Mouse (Mus musculus) effector memory CD4-positive, alpha-beta T cell, adult 7 months (primary cell): Measurements from ENCODE around the gene Vipr2. TPM values are rescaled to one million over a fixed set of nuclear protein-coding genes. Genes with fewer than 3 reads are reported as not detected.

Experiments used
- polyA plus RNA-seq: library from polyadenylated mRNA; unstranded; fragments of 100-300 nt; shearing (Covaris generic); gene quantifications from one replicate; pipeline ENCODE4 v1.2.1, GENCODE M21; 2017

The Vipr2 gene
- not detected for polyA plus RNA-seq

GRCm38 (mm10) chr12:116077074-116077854, at the start of gene Vipr2:
Gene Vipr2, plus strand, starts transcription at chr12:116077726.

GRCm38 (mm10) chr12:116047440-116048377, 29.8 kb upstream of the Vipr2 start, which contains the start of gene Zfp386:
Gene Zfp386, plus strand, starts transcription at chr12:116047724.

Other genes starting within 250 kb of the Vipr2 start
- 22.4 TPM for gene Zfp386, start 30.0 kb upstream of the Vipr2 start, polyA plus RNA-seq
- 0.41 TPM for gene Wdr60, start 185.3 kb downstream of the Vipr2 start, polyA plus RNA-seq
- gene Gm11027, start 197.7 kb downstream of the Vipr2 start, polyA plus RNA-seq: not detected
- gene Esyt2, start 203.5 kb downstream of the Vipr2 start, polyA plus RNA-seq: 210 TPM